Mouse (Mus musculus) cortical plate, adult 2 months (tissue): ENCODE results near the gene Prtg.

ENCODE experiments used
- CTCF ChIP-seq: fragments of 200-500 bp; IDR thresholded peaks from 2 replicates; pipeline ENCODE4 v1.5.1; 2011; ENCODE audit warnings: mild to moderate bottlenecking, control low read depth, low read length; ENCODE audit not compliant: insufficient read depth; ENCODE audit errors: extremely low read depth
- POLR2A ChIP-seq: fragments of 200-500 bp; IDR thresholded peaks from 2 replicates; pipeline ENCODE4 v1.6.1; 2011; ENCODE audit warnings: mild to moderate bottlenecking, low read length, control low read depth; ENCODE audit not compliant: insufficient read depth; ENCODE audit errors: extremely low read depth

DNA sequence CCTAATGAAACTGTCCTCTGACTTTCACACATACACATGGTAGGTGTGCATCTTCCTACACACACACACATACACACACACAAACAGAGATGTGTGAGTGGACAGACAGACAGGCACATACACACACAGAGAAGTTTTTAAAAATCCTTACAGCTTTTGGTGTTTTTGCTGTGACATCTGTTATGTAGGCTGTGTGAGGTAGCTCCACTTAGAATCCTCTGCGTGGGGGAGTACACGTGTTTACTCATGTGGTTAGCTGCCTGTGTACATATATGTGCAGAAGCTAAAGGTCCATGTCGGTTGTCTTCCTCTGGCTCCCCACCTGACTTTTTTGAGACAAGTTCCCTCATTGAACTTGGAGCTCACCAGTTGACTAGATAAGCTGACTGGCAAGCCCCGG lies 56.3 kb downstream of the Prtg start:
- TF ChIP-seq CTCF = no peak
- no peak for TF ChIP-seq POLR2A
